Mouse (Mus musculus): ENCODE results near the gene P3h4.
"Not testable (repeated sequence)": the region's sequence is repeated elsewhere in the genome, so short reads cannot be mapped to it uniquely, and the experiment has no call there.

P3h4 gene

DNA sequence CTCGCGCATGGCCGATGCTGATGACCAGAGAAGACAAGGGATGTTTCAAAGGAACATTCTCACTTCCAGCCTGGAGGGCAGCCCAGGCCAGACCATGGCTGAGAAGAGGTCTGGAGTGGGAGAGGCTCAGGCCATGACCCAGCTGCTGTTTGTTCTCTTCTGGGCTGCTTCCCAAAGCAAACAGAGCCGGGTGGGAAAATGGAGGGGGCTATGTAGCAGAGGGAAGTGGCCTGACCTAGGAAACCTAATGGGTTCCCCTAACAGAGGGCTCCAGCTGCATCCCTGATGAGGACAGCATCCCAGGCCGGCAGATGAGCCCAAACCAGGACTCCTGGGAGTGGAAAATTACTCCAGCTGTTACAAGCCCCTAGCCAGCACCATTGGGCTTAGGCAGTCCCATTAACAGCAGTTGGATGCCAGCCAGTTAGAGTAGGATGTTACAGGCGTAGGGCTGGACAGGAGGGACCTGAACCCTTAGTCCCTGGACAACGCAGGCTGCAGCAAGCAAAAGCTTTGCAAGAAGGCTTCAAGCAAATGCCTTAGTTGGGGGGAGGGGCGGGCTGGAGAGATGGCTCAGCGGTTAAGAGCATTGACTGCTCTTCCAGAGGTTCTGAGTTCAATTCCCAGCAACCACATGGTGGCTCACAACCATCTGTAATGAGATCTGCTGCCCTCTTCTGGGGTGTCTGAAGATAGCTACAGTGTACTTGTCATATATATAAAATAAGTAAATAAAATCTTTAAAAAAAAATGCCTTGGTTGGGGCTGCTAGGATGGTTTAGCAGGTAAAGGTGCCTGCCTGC lies 23.4 kb downstream of the P3h4 start:
- peak; percentile 68 for DNase-seq

DNA sequence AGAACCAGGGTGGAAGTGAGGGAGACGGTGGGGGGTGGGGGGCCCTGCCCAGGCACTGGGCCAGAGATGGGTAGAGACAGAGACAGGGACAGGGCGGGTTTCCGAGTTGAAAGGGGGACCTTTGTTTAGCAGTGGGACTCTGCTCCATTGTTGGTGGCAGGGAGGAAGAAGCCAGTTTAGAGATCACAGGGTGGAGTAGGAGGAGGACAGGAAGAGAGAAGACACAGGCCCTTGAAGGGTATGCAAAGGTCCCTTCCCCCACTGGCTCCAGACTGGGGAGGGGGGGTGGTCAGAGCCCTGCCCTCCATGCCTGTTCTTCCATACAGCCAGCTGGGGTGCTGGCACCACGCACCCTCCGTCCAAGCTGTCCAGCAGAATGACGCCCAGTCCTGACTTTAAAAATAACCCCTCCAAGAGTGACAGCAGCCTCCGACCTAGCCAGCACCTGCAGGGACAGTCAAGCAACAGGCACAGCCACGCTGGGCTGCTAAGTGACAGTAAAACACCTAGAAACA lies 24.6 kb downstream of the P3h4 start:
- peak; percentile 93 for DNase-seq

DNA sequence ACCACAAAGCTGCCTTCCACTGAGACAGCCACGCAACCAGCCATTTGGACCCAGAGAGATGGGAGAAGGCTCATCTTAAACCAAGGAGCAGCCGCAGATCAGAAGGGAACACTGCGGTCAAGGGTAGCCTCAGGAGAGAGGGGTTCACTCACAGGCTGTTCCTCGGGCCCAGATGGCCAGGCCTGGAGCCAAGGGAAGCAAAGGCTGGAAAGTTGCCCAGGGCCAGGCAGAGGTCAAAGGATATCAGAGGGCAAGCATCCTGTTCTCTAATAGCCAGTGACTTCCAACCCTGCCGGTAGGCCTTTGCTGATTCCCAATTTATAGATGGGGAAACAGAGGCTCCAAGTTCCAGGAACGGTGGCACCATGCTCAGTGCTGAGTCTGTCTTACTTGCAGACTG lies 26.0 kb downstream of the P3h4 start:
- peak; percentile 76 for DNase-seq

DNA sequence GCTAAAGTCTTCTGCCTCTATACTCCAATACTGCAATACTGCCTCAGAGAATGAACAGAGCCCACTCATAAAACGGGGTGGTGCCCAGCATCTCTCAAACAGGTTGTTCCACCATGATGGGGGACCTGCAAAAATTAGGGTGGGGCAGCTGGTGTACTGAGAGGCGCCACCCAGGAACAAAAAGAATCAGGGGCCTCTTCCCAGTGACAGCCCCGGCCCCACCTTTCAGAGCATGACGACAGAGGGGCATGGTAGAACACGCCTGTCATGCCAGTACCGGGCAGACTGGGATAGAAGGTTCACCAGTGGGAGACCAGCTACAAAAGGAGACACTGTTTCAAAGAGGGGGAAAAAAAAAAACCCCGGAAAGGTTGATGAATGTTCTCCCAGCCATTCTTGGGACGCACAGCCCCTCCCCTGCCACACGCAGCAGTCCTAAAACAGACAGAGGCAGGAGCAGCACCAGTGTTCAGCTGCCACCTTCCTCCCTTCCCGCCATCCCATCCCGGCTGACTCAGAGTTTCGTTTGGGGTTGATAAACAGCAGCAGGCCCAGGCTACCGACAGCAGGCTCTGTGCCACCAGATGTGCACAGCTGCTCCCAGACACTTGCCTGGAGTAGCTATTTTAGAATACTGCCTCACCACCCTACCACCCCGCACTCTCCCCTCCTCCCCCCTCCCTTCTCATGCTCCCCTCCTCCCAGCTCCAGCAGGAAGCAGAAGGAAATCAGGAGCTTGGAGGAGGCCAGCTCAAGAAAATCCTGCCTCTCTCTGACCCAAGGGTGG lies 26.9 kb downstream of the P3h4 start:
- DNase-seq, result no peak

DNA sequence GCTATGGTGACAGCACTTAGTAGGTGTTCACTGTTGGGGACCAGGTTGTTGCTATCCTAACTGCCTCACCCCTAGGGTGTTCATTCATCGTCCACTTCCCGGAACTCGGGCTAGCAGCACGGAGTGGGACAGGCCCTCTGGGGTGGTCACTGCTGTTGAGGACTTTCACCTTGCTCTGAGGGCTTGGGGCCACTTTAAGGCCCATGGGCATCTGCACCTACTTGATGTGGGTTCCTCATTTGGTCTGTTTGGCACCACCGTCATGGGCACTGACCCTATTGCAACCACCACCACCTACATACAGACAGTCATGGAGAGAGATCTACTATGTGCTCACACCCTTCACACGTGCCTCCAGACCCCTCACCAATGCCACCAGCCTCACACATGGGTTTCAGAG lies 27.5 kb downstream of the P3h4 start:
- no peak for DNase-seq

DNA sequence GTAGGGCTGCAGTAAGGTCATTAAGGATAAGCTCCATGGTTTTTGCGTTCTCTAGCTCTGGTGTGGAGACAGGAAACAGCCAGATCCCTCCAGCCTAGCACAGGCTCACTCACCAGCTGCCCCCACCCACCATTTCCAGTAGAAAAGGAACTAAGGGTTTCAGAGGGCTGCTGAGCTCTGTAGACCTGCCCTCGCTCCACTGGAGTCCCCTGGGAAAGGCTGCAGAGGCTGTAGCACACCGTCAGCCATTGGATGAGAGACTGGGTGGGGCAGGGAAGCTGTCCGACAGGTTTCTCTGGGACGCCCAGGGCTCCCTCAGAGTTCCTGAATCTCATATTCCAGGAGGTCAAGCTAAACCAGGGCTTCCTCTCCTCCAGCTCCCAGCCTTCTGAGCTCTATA lies 28.1 kb downstream of the P3h4 start:
- no peak for DNase-seq

DNA sequence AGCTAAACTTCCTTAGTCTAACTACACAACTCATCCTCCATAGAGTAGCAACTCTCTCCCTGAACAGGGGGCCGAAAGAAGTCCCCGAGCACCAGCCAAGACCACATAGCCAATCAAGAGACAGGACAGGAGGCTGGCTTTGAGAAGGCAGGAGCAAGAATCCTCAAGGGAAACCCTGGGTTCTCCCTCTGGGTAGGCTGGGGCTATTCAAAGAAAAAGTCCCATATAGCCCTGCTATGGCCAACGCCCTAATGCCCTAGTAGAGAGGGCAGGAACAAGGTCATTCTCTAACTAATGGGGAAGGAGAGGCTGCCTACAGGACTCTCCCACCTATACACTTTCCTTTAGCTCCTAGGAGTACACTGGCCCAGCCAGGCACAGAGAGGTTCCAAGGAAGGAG lies 29.6 kb downstream of the P3h4 start:
- DNase-seq, result no peak

DNA sequence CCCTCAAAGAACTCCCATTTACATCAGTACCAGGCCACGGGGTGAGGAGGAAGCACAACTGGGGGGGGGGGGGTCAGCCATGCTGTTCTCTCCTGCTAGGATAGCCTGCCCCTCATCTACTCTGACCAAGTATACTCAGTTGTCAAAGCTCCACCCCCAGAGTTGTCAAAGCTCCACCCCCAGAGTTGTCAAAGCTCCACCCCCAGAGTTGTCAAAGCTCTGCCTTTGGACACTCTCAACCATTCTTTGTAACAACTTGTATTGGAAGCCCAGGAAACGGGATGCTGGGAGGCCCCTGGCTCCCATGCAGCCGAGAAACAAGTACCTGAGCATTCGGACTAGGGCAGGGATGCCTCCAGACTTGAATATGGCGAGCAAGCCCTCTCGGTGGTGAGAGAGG lies 32.0 kb downstream of the P3h4 start:
- no peak for DNase-seq

DNA sequence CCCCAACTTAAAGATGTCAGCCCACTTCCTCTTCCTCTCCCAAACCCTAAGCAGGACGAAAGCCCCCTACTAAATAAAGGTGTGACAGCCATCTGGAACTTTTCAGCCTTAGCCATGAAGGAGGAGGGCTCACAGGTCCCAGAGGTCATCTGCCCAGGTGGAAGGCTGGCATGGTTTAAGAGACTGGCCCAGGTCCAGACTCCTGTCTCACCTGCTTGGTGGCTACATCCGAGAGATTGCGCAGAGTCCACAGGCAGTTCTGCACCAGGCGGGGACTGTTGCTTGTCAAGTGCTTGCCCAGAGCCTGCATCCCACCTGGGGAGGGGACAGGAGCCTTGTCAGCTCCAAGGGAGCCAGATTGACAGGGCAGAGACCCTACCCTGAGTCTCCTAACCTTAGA lies 35.3 kb downstream of the P3h4 start:
- no peak for DNase-seq

DNA sequence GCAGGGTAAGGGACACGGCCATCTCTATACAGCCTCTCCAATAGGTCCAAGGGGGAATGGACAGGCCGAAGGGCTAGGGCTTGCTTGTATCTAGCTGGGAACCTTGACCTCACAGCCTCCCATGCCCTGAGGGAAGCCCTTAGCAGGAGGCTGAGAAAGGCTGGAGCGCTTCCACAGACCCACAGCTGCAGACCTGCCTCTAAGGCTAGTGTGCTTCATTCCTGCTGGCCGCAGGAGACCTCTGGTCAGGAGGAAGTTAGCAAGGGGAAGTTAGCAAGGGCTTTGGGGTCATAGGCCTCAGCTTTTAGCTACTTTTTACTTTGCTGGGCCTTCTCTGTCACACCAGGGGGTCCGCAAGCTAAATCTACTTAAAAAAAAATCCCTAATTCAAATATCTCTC lies 36.2 kb downstream of the P3h4 start:
- DNase-seq, result no peak

DNA sequence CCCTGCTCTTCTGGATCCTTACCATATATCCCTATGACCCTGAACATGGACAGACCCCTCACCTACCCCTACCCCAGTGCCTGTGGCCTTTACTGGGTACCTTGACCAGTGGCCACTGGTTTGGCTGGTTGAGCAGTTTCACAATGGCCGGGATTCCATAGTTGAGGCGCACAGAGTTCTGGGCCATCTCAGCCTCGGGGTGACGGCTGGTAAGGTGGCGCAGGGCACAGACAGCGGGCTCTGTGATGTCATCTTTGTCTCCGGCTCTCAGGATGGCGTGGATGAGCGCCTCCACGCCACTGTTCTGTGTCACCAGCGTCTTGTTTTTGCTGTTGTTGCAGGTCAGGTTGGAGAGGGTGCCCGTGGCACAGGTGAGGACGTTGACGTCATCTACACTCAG lies 36.6 kb downstream of the P3h4 start:
- DNase-seq, result no peak

DNA sequence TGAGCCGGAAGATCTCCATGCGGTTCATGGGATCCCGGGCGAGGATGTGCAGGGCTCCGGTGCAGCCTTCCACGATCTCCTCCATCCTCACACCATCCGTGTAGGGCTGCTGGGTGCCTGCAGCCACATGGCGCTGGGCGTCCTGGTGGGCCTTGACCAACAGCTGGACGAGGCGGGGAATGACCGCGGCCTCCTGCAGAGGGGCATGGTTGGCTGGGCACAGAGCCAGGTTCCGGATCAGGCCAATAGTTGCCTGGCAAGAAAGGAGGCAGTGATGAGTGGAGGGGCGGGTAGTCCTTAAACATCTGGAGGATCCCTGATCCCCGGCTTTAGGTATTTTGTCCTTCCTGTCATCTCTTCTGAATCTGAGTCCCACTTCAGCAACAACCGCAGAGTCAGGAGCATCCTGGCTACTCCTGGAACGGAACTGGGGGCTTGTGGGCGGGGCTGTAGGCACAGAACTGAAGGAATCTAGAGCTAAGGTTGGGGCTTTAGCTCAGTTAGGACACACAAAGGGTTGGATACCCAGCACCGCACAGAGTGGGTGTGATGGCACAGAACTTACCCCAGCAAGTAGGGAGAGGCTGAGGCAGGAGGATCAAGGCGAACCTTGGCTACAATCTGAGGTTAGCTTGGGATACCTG lies 37.8 kb downstream of the P3h4 start:
- no peak for DNase-seq

DNA sequence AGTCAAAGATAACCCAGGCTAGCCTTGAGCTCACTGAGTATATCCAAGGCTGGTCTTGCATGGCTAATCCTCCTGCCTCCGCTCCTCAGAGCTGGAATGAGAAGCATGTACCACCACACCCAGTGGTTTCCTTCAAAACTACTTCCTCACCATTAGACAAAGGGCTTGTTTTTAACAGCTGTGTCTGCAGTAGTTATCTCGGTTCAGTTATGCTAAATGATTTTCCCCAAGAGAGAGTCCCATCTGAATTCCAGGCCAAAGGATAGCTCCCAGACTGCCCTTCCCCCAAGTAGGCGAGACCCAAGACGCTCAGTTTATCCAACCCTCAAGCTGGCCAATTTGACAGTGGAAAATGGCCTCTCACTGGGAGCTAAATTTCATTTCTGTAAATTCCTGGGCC lies 38.6 kb downstream of the P3h4 start:
- no peak for DNase-seq

DNA sequence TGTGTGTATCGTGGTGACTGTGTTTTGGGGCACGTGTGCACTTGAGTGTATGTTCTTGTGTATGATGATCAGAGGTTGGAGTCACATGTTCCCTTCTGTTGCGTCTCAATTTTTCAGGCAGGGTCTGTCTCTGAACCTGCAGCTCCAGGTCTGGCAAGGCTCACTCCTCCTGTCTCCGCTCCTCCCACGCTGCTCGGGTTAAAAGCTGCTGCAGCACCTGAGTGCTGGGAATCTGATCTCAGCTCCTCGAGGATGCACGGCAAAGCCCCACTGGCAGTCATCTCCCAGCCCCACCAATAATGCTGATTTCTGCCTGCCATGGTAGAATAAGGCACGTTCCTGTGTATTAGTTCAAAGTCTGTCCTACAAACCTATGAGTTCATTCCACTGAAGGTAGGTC lies 39.5 kb downstream of the P3h4 start:
- DNase-seq, result no peak

DNA sequence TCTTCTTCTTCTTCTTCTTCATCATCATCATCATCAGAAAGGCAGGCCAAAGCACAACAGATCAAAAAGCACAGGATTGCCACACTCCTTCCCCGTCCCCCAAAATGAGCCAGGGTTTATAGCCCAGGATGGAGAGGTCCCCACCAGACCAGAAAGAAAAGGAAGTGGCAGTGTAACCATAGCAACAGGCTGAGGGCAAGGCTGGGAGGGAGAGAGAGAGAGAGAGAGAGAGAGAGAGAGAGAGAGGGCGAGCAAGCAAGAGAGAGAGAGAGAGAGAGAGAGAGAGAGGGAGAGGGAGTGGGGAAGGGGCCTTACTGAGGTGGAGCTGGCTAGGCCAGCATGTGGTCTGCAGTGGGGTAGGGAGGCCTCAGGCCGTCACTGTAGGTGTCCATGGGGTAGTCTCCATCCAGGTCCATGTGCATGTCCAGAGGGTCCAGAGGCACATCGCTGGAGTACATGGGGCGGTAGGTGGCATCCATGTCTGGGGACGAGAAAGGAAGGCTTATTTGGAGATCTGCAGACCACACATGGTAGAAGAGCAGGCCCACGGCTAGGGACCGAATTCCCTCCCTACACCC lies 42.6 kb downstream of the P3h4 start:
- DNase-seq, result no peak

DNA sequence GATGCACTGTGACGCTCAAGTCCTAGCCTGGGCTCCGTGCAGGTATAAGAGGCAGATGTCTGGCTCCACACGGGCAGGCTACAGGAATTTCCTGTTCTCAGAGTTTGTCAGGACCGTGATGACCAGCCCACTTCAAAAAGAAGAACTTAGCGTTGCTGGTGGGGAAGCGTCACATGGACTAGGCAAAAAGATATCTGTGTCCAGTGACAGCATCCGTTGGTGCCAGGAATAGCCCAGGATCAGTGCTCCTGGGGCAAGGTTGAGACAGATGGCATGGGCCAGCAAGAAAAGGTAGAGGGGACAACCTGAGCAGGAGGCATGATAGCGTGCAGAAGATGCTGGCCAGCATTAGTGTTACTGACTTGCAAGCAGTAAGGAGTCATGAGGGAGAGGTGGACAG lies 44.8 kb downstream of the P3h4 start:
- DNase-seq, result peak; percentile 70

DNA sequence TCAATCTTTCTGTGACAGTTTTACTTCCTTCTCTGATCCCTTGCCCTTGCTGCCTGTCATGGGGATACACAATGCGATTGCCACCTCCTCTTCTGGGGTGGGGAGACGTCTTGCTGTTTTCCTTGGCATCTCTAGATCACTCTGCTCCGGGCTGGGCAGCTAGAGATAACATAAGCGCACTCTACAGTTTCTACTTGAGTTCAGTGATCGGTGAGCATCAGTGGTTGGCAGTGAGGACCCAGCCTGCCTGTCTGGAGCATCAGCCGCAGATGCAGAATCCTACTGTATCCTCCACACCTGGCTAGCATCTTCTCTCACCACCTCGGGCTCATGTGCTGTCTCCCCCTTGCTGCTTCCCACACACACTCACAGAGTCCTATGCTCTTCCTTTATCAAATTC lies 45.5 kb downstream of the P3h4 start:
- no peak for DNase-seq

DNA sequence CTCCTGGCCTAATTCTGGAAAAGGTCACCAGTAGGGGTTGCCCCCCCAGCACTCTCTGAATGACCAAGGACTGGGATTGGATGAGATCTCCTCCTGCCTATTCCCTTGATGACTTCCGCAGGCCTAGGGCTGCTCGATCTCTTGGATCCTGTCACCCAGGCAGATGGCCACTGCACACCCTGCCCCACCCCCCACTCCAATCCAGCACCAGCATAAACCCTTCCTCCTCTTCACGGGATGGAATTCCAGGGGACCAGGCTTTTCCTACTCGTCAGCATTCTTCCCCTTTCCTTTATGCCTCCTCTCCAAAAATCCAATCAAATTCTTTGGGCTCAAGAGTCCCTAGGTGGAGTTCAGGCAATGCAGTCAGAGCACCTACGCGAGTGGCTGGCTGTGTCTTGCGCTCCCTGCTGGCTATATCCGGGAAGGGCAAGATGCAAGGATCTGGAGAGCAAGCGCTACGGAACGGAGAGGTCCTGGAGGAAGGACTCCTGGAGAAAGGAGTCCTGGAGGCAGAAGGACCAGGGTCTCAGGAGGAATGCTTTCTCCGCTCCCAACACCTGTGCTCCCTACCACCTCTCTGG lies 51.6 kb downstream of the P3h4 start:
- peak; percentile 86 for DNase-seq

DNA sequence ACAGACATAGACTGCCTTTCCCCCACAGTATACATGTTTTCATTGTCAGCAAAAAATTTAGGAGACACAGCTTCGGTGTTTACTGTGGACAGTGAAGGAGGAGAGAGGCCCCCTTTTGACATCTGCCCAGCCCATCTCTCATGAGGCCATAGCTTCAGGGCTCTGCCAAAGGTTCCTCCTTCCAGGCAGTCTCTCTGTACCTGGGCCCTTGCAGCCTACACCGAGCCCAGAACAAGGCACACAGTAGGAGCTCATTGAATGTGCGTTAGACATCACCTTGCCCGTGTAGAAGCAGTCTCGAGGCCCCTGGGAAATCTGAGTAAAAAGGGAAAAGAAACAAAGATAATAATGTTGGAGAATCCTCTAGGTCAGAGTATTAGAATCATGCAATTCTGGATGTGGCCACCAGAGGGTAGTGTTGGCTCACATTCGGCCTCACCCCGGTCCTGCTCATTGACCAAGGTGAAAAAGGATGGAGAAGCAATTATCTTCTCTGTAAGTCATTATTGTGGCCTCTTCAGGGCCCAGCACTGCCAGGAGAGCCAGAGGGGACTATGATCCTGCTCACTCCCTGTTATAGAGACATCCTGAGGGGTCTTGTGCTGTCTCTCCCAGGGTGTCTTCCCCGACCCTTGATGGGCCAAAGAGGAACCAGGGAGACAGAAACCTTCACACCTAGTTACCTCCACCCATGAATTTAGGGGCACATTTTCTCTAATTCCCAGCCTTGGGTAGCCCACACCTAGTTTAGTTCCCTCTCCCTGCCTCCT lies 52.2 kb downstream of the P3h4 start:
- DNase-seq, result peak; percentile 89

DNA sequence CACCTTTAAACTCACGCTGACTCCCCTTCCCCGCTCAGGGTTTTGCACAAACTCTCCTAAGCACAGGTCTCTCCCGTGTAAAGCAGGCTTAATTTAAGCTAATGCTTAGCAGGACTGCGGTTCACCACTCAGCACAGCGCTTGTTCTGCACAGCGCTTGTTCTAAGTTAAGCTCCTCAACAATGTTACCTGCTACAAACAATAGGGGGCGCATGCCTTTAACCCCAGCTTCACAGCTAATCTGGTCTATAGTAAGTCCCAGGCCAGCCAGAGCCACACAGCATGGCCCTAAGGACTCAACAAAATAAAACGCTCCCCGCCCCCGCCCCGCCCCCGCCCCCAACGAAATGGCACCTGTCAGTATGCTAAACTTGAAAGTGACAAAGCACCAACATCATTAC lies 53.6 kb downstream of the P3h4 start:
- not testable (repeated sequence) for DNase-seq

DNA sequence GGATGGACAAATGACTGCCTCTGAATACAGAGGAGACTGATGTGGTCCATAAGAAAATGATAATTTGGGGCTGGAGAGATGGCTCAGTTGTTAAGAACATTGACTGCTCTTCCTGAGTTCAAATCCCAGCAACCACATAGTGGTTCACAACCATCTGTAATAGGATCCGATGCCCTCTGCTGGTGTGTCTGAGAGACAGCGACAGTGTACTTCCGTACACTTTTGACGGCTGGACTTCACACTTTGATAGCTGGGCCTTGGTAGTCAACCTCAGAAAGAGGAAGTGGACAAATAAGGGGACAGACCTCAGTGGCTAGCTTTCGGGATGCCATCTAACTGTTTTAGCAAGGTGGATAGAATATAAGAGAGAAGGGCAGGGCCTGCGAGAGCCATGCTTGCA lies 54.5 kb downstream of the P3h4 start:
- peak; percentile 34 for DNase-seq
